Mouse (Mus musculus): ENCODE results near the gene Swi5.
A peak's percentile ranks its signal among the peaks of the same experiment; 100 is the strongest.
"Not testable (repeated sequence)": the region's sequence is repeated elsewhere in the genome, so short reads cannot be mapped to it uniquely, and the experiment has no call there.

The Swi5 gene

DNA sequence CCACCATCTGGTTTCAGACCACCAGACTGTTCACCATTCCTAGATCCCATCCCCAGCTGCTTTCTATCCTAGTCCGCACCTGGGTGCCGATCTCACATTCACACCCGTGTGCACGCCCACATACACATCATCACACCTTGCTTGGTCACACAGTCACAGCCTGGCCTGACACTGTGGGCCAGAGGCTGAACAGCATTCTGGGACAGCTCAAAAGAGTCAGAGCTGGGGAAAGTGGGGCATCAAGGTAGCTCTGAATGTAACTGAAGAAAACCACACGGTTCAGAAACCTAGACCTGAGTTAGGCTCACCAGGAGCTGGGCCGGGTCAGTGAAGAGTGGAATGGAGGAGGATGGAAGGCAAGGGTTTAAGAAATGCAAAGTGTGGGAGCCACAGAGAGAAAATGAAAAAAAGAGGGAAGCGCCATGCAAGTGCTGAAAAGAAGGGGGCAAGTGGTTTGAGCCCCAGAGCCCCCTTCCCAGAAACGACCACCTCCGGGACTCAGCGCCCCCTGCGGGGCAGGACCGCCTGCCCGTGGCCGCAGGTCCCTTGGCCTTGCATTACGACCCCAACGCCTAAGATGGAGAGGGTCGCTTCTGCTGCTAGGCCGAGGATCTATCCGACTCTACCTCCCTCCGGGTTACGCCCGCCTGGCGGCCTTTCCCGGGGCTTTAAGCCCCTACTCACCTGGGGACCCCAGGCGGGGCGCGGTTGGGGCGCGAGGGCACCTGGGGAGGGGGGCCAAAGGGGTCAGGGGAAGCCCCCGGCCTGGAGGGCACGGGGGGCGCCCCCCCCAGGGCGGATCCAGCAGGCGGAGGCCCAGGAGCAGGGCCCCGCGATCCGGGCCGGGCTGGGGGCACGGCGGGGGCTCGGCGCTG, 23.8 kb upstream of the Swi5 start:
- DNase-seq (ENCODE audit: low read depth, low spot score) = no peak

DNA sequence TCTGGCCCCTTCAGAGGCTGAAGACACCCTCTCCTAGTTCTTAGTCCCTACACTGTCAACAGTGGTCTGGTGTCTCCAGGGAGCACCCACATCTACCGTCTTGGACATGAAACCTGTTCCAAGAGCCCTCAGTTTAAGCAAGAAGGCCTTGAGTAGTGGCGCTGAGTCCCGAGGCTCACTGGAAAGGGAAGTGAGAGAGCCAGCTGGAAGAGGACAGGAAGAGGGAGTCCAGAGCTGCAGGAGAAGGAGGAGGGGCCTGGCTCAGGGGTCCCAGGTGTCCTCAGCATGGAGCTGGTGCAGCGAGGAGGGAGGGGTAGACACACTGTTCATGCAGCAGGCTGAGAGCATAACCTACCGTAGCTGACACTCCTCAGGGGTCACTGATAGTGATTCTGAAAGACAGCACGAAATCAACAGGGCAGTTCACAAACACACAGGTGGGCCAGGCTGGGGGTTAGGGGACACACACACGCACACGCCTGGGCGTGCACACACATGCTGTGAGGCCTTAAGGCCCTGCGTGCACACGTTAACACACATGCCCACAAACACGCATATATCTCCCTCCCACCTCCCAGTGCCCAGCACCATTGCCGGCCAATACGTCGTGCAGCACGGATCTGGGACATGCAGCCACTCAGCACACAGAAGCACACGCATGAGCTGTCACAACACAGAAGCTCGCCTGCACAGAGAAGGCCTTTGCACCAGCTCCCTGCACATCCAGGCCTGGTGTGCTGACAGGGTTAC, 22.4 kb upstream of the Swi5 start:
- DNase-seq (ENCODE audit: low read depth, low spot score) = no peak

DNA sequence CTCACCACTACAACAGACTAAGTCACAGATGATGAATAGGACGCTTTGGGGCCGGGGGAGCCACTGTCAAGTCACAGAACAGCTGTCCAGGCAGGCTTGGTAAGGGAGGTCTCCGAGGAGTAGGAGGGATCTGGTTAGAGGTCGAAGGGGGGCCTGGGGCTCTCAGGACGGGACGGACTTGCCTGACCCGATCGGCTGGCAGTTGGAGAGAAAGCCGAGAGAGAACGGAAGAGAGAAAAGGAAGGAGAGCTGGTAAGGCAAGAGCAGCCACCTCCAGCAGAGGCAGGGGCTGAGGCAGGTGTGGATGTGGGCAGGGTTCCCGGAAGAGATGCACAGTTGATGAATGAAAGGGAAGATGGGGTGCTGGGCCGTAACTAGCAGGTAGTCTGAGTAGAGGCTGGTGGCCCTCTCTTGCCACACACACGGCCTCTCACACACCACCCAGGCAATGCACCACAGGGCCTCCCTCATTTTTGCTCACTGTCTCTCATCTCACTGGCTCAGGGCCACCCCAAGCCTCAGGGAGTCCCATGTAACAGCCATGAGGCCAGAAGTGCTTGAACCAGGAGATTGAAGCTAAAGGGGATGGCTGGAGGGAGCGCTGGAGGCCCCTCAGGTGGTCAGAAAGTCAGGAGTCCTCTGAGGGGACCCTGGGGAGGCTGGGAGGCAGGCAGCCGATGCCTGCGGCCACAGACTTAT, 21.1 kb upstream of the Swi5 start:
- DNase-seq (ENCODE audit: low read depth, low spot score) = no peak

DNA sequence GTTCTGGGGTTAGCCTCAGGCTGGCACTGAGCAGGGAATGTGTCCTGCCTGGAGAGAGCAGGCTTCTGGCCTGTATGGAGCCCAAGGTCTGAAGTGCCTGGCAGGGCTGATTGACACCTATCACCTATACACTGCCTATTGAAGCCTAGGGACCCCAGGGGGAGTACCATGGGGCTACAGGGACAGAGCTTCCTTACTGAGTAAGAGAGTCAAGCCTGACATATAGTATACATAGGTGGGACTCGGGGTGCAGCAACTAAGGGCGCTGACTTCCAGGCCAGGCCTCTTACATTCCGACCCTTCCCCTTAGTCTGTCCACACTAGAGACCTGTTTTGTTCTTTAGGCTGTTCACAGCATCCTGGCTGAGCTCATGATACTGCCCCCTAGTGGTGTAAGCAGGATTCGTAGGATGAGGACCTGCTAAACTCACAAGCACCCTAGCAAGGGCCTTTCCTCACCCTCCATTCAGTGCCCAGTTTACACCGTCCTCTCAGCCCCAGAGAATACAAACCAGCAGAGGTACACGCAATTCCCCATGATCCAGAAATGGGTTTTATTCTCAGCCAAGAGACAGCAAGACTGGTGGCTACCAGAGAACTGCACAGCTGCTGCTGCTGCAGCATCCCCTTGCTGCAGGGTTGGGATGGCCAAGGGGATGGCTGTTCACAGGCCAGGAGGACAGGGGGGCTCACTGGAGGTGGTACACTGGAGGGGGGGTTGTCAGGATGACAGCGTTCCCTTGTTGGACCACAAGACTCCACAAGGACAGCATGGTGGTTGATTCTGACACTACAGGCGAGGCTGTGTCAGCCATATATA, 20.3 kb upstream of the Swi5 start:
- peak; percentile 65 for DNase-seq (ENCODE audit: low read depth, low spot score)

DNA sequence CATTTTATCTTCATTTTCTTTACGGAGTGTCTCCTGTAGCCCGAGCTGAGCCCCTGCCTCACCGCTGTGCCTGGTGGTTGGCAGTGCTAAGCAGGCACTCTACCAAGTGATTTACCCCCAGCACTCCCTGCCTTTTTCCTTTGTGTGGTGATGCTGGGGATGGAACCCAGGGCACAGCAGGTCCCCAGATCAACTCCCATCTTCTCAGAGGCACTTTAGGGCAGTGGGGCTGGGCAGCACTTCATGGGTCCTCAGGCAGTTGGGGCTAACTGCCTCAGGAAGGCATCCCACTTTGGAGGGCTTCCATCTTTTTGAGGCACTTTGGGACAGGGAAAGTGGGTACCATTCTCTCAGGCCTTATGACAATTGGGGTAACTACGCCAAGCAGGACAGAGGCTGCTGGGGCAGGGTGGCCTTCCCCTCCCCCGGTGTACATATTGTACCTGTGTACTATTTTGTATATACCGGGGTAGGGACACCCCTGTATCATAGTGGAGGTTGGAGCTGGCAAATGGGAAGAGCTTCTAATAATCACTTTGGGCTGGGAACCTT, 19.4 kb upstream of the Swi5 start:
- DNase-seq (ENCODE audit: low read depth, low spot score) = no peak

DNA sequence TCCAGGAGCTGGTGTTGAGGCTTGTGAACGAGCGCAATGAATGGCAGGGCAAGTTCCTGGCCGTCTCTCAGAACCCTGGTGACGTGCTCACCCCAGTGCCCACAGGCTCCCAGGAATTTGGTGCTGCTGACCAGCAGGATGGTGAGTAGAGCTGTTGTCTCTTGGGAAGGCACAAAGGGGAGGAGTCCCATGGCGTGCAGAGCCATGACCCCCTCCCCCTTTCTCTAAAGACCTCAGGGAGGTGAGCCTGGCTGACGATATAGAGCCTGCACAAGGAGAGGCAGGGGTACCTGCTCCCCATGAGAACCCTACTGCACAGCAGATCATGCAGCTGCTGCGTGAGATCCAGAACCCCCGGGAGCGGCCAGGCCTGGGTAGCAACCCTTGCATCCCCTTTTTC, 18.3 kb upstream of the Swi5 start:
- DNase-seq (ENCODE audit: low read depth, low spot score) = no peak

DNA sequence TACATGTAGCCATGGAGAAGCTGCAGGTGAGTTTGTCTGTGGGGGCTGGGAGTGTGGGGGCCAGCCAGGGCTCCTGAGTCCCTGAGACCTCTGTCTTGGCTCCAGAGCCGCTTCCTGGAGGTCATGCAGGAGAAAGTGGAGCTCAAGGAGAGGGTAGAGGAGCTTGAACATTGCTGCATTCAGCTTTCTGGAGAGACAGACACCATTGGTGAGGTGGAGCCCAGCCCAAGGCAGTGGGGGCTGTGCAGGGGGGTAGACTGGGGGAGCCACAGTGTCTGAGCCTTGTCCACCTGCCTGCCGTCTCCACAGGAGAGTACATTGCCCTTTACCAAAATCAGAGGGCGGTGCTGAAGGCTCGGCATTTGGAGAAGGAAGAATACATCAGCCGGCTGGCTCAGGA, 17.8 kb upstream of the Swi5 start:
- no peak for DNase-seq (ENCODE audit: low read depth, low spot score)

DNA sequence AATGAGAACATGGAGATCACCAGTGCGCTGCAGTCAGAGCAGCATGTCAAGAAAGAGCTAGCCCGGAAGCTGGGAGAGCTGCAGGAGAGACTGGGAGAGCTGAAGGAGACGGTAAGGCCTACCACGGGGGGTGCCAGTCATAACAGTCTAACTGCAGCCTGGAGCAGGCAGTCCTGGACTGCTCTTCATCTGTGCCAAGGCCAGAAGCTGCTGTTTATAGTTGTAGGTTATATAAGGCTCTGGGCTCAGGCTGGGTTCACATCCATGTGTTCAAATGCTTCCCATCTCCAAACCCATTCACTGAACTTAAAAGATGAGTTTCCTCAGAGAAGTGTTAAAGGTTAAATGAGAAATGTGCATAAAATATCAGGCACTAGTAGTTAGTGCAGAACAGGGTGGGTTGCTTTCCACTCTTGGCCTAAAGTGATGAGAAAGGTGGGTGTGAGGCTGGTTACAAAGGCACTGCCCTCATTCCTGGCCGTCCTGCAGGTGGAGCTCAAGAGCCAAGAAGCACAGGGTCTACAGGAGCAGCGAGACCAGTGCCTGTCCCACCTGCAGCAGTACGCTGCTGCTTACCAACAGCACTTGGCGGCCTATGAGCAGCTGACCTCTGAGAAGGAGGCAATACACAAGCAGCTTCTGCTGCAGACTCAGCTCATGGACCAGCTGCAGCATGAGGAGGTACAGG, 16.4 kb upstream of the Swi5 start:
- DNase-seq (ENCODE audit: low read depth, low spot score) = peak; percentile 43

DNA sequence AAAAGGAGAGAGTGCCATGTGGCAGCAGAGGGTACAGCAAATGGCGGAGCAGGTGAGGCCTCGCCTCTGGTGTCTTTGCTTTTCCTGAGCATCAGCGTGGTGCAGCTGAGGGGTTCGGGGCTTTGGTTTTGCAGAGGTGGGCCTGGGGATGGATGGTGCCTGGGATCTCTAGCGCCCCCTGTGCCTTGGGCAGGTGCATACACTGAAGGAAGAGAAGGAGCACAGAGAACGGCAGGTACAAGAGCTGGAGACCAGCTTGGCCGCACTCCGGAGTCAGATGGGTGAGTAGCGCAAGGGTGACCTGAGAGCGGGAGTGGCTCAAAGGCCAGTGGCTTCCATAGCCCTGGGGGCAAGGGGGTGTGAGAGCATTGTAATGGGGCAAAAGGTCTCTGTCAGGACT, 15.1 kb upstream of the Swi5 start:
- no peak for DNase-seq (ENCODE audit: low read depth, low spot score)

DNA sequence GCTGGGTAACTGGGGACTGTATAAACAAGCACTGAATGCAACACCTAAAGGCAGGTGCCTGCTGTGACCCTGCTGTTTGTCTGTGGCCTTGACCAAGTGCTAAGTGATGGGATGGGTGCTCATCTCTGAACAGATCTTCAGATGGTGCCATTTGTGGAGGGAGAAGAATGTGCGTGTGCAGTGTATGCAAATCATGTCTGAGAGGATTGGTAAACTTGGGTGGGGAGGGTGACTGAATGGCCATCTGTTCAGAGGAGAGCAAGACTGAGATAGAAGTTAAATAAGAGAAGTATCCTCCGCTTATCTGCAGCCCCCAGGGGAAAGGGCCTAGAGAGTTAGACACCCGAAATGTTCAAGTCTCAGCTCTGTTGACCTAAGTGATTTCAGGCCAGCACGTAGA, 11.6 kb upstream of the Swi5 start:
- no peak for DNase-seq (ENCODE audit: low read depth, low spot score)

DNA sequence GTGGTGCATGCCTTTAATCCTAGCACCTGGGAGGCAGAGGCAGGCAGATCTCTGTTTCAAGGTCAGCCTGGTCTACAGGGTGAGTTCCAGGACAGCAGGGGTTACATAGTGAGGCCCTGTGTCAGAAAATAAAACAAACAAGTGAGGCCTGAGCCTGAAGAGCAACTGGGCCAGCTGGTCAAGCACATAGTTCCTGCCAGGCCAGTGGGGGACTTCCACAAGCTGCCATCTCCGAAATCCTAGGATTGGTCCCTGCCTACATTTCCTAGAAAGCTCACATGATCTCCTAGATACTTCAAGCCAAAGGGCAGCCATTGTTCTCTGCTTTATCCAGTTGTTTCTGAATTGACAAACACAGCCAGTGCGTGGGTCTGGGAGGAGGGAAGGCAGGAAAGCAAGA, 8.0 kb upstream of the Swi5 start:
- not testable (repeated sequence) for DNase-seq (ENCODE audit: low read depth, low spot score)

DNA sequence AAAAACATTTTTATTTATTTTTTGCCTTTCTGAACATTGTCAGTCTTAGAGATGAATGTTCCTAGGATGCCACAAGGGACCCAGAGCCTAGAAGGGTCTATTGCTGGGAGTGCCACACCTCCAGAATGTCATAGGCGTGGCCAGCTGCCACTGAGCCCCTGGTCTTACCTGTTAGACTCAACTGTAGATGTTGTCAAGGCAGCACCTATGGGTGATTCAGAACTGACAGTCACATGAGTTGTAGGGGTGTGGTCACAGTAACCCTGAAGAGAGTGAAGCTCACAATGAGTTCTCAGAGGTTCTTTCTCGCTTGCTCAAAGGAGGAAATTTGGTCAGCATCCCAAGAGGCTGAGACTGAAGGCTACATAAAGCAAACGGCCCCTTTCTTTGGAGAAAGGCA, 7.4 kb upstream of the Swi5 start:
- DNase-seq (ENCODE audit: low read depth, low spot score) = no peak

DNA sequence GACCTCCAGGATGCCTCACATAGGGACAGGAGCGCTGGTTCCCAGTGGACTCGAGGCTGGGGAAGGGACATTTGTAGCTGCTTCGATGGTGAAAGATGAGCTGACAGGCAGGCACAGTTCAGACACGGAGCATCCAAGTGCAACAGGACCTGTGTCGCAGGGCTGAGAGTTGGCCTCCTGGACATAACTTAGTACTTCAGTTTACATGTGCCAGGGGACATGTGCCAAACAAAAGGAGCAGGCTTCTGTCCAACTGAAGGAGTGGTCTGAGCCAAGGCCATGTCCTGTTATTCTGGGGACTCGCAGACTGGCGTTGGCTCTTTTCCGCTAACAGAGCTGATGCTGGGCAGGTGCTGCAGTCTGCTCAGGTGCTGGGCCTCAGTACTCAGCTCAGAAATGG, 6.5 kb upstream of the Swi5 start:
- no peak for DNase-seq (ENCODE audit: low read depth, low spot score)

DNA sequence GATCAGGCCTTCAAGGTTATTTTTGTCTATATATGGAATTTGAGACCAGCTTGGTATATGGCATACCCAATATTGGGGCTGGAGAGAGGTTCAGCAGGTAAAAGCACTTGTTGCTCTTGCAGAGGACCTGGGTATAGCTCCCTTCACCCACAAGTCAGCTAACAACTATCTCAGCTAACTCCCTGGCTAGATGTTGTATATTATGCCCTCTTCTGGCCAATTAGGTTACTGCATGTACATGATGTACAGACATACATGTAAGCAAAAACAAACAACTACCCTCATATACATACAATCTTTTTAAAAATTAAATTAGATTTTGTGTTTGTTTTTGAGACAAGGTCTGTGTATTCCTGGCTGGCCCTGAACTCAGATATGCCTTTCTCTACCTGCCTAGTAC, 1.7 kb upstream of the Swi5 start:
- DNase-seq (ENCODE audit: low read depth, low spot score) = peak; percentile 79

DNA sequence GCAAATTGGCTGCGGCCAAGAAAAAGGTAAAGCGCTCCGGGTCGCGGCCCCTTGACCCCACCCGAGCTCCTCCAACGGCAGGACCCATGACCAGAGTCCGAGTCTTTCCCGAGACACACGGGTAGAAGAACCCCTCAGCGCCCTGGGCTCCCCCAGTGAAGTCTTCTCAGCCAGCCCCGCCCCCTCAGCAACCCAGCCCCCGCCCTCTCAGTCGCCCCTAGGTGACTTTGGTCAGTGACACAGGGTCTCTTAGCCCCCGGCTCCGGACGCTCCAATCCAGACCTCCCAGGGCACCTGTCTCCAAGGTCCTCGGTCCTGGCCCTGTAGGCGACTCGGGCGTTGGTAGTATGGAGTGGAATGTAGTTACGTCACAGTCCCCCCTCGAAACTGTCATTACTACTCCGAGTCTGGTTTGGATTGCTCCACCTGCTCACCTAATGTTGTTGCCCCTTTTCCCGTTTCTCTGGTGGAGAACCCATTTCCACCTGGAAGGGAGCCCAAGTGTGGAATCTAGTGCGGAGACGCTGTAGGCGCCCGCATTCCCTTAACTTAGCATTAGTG, 576 bp upstream of the Swi5 start:
- DNase-seq (ENCODE audit: low read depth, low spot score) = no peak

DNA sequence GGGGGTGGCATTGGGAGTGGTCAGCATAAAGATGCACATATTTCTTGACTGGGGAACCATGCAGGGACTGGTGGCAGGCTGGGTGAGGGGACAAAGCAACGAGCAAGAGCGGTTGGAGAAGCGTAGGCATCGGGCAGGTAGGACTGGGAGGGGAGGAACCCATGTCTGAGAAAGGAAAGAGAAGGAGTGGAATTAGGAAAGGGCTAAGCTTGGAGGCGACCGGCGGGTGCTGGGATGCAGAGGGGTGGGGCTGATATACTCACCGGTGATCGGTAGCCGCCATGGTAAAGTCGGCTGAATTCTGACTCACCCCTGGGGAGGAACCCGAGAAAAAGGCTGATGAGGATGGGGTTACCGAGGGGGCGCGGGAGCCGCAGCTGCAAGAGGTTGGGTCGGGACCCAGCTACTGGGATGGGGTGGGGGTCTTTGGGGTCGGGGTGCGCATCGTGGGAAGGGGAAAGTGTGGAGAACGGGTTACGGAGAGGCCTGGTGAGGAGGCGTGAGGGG, 488 bp downstream of the Swi5 start, which contains the start of gene Golga2:
Golga2 (plus strand) TSS at position 51 of the 507 bp plus-strand sequence.
- DNase-seq (ENCODE audit: low read depth, low spot score) = no peak

DNA sequence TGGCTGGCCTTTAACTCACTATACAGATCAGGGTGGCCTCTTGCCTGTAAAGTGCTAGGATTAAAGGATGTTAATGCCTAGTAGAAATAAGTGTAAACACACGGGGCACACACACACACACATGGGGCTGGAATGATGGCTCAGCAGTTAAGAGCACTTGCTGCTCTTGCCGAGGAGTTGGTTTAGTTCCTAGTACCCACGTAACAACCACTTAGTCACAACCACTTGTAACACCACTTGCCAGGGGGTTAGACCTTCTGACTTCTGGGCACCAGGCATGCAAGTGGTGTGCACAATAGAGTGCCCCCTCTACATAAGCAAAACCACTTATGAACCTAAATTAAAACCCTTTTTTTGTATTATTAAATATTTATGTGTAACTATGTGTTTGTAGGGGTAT, 3.9 kb downstream of the Swi5 start:
- no peak for DNase-seq (ENCODE audit: low read depth, low spot score)

DNA sequence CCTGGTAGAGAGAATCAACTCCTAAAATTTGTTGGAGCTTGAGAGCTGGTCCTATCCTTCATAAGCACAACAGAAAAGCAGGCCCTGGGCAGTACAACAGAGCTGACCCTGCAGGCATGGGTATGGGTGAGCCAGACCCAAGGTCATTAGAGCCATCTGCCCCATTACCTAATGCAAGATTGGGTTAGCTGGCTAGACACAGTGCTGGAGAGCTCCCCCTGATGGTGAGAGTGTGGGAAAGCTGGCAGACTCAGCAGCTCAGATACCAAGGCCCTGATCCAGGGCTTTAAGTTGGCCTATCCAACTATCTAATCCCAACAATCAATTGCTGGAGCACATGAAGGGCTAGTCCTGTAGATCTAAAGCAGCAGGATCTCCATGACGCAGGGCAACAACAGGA, 5.1 kb downstream of the Swi5 start:
- DNase-seq (ENCODE audit: low read depth, low spot score) = peak; percentile 63

DNA sequence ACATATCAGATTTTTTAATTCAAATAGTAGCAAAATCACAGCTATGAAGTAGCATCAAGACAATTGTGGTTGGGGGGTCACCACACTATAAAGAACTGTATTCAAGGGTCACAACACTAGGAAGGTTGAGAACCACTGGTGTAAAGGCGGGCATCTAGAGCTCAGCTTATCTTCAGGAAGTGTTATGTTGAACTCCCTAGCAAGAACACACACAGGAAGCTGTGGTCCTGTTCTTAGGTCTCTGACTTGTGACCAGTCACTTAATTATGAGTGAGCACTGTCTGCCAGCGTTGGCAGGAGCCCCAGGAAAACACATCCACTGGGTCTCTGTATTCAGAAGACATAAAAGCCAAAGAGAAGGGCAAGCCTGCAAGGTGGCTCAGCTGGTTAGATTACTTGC, 5.6 kb downstream of the Swi5 start:
- DNase-seq (ENCODE audit: low read depth, low spot score) = no peak

DNA sequence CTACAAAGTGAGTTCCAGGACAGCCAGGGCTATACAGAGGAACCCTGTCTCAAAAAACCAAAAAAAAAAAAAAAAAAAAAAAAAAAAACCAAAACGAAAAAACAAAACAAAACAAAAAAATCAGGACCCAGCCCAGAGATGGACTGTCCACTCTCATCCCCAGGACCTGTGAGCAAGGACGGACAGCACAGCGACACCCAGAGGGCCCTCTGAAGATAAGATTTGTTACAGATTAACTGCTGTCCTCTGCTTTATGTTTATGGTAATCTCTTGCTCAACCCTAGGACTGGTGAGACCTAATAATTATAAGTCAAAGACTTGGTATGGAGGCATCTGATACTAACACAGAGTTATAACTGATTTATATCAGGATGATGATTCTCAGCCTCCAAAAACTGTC, 12.1 kb downstream of the Swi5 start:
- DNase-seq (ENCODE audit: low read depth, low spot score) = no peak
